Mouse (Mus musculus) thymus, adult 18-20 months (tissue): ENCODE results near the gene Icam1.
A peak's percentile ranks its signal among the peaks of the same experiment; 100 is the strongest.

Experiments
- DNase-seq, 2 experiments: peaks; one replicate each; pipeline ENCODE4 v3.0.0; 2022; ENCODE audit warnings: mixed read lengths in 2 of 2

Icam1 gene

GRCm38 (mm10) chr9:21067006-21067684 is 51.4 kb downstream of the Icam1 start, which contains the start of gene Zglp1:
Gene Zglp1 (minus strand): TSS chr9:21067093.
- DNase-seq = no peak

DNA sequence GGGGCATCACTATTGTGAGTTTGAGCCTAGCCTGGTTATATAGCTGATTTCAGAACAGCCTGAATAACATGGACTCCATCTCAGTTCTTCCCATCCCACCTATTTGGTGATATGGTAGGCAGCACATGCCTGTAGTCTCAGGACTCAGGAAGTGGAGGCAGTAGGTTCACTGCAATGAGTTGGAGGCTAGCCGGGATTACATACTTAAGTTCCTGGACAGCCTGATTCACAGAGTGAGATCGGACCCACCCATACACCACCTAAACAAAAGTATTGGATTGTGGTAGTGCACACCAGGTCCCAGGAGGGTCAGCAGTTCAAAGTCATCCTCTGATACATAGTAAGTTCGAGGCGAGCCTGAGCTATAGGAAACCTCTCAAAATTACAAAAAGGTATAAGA is 56.9 kb downstream of the Icam1 start:
- DNase-seq = no peak

DNA sequence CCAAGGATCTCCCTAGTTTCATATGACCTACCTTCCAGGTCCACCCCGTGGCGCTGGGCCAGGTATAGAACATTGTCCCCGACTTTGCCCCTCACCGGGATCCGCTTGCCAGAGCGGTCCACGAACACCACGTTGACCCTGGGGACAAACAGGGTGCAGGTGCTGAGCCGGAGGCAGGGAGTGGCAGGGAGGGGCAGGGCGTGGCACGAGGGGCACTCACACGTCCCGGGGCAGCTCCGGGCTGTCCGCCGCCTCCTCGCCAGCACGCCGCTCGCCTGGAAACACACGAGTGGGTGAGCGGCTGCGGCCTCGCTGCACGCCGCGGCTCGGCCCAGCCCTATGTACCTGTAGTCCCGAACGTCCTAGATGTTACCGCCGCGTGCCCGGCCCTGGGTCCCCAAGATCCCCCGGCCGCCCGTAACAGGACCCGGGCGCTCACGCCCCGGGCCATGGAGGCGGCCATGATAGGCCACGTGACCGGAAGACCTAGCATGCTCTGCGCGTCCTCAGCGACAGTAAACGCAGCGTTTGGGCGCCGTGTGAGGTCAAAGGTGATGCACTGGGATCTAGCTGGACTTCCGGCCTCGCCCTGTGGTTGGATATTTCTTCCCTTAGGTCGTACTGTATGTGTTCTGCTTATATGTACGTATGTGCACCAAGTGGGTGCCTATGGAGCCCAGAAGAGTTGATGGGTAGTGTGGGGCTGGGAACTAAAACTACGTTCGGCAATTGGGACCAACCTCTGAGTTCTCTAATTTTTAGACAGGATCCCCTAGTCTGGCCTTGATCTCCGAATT is 57.5 kb downstream of the Icam1 start, which contains the start of the genes Gm49373 and Fdx1l:
TSS of gene Gm49373 (minus strand) at position 53 of the 797 bp plus-strand sequence.
TSS of gene Fdx1l (minus strand) at position 571 of the 797 bp plus-strand sequence.
- DNase-seq = peak; percentile 73 to 75

GRCm38 (mm10) chr9:21074173-21074572 is 58.4 kb downstream of the Icam1 start:
- no peak for DNase-seq

DNA sequence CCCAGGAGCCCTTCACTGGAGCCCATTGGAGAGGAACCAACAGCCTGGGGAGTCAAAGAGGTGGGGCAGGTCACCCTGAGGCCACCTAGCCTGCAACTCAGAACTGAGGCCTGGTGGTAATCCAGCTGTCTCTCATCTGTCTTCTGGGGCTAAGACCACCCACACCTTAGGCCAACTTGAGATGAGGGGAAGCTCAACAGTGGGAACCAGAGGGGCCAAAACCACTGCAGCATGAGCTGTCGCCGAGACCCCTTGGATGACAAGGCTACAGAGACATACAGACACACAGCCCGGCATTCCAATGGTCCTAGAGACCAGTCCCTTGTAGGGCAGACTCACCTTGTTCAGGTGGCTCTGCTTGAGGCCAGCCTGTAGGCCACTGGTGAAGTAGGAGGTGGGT is 59.8 kb downstream of the Icam1 start:
- DNase-seq = no peak
